Mouse (Mus musculus) stomach, postnatal 0 days (tissue): ENCODE data around the gene Hoxb9. TPM values are rescaled to one million over a fixed set of nuclear protein-coding genes. Genes with fewer than 3 reads are reported as not detected.

Source experiments
- ATAC-seq: fragments of 200-750 bp; cut with Nextera tagmentation; 2 replicates; pipeline ENCODE4 v1.8.0; 2017; ENCODE audit not compliant: low FRiP score, low TSS enrichment
- DNase-seq: peaks from one replicate; pipeline ENCODE4 v3.0.0-alpha.2; 2016; ENCODE audit warnings: low spot score
- H3K27ac ChIP-seq: fragments of 300-500 bp; sonication (generic); replicated peaks from 2 replicates; pipeline ENCODE4 v1.5.1; 2014; ENCODE audit warnings: mild to moderate bottlenecking, control low read depth
- H3K27me3 ChIP-seq: fragments of 300-500 bp; sonication (generic); 2 replicates; pipeline ENCODE4 v1.6.1; 2014; ENCODE audit warnings: low read length; ENCODE audit not compliant: control insufficient read depth, insufficient read depth
- H3K36me3 ChIP-seq: fragments of 300-500 bp; sonication (generic); 2 replicates; pipeline ENCODE4 v1.6.1; 2014; ENCODE audit warnings: low read length, mixed read lengths; ENCODE audit not compliant: control insufficient read depth, insufficient read depth
- H3K4me1 ChIP-seq: fragments of 300-500 bp; sonication (generic); replicated peaks from 2 replicates; pipeline ENCODE4 v1.6.1; 2014; ENCODE audit warnings: antibody characterized with exemption; ENCODE audit not compliant: control insufficient read depth, insufficient read depth
- H3K4me2 ChIP-seq: fragments of 300-500 bp; sonication (generic); replicated peaks from 2 replicates; pipeline ENCODE4 v1.6.1; 2014; ENCODE audit warnings: low read depth, mild to moderate bottlenecking, control low read depth, moderate library complexity
- H3K4me3 ChIP-seq: fragments of 300-500 bp; sonication (generic); 2 replicates; pipeline ENCODE4 v1.5.1; 2014; ENCODE audit warnings: low read depth, low read length, control low read depth
- H3K9ac ChIP-seq: fragments of 300-500 bp; sonication (generic); 2 replicates; pipeline ENCODE4 v1.6.1; 2014; ENCODE audit warnings: mild to moderate bottlenecking, low read length, control low read depth, mixed read lengths
- H3K9me3 ChIP-seq: fragments of 300-500 bp; sonication (generic); 2 replicates; pipeline ENCODE4 v1.6.1; 2016; ENCODE audit warnings: low read length; ENCODE audit not compliant: control insufficient read depth
- CTCF ChIP-seq: IDR thresholded peaks from 2 replicates; pipeline ENCODE4 v1.5.1; 2016; ENCODE audit warnings: antibody characterized with exemption, low read depth, mild to moderate bottlenecking, moderate library complexity
- EP300 ChIP-seq: optimal IDR thresholded peaks from 2 replicates; pipeline ENCODE3; 2016; ENCODE audit warnings: antibody characterized with exemption
- WGBS: fragments of 180-500 bp; shearing (Covaris S2); extraction: QIAGEN DNeasy Blood & Tissue Kit; methylation state at CpG from one replicate; pipeline ENCODE4 v1.1.7; 2014; 5-methylcytosine and 5-hydroxymethylcytosine counted together
- polyA plus RNA-seq: library from polyadenylated mRNA; unstranded; fragments of >200 nt; fragmentation: Nextera tagmentation; extraction: Ambion mirVana; gene quantifications from 2 replicates; pipeline ENCODE4 v1.2.1, GENCODE M21; 2015

The Hoxb9 gene
- polyA plus RNA-seq, 1 experiment from 2014 or later, result 0.06 TPM

DNA sequence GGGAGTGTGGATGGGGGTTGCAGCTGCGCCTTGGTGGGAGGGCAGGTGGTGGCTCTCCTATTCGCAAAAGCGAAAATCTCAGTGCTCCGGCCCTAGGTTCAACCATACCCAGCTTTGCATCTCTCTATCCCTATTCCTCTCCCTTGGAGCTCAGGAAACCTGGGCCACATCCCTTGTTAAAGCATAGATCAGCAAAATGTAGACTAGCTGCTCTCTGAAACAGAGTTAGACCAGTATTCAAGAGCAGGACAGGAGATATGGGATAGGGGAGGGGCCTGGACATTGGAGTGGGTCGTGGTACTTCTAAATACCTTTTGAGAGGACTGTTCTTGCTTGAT, 44.1 kb downstream of the Hoxb9 start:
- no peaks in the 10 kb centered on the region for H3K36me3 ChIP-seq
- peak overlapping the region; percentile 70 for H3K9ac ChIP-seq
- H3K4me1 ChIP-seq, result no peaks in the 10 kb centered on the region
- no peak for ATAC-seq
- DNase-seq, result no peak
- peak overlapping the region; percentile 89 for H3K27ac ChIP-seq
- peak overlapping the region; percentile 73 for H3K4me2 ChIP-seq
- no peak for TF ChIP-seq CTCF
- no peak for TF ChIP-seq EP300
- H3K9me3 ChIP-seq, result no peaks in the 10 kb centered on the region
- WGBS, result 31% methylated on average over 5 of the region's 5 CpGs
- H3K27me3 ChIP-seq, result peaks cover 6% of the 10 kb centered on the region; the same call in 1 of the 2 replicates
- H3K4me3 ChIP-seq, result peak overlapping the region; percentile 43

GRCm38 (mm10) chr11:96316696-96317607, 45.7 kb downstream of the Hoxb9 start:
- Histone ChIP-seq H3K9ac (no peak overlapping the region; the same call in 1 of the 2 replicates), H3K4me2 (peak overlapping the region; percentile 73), H3K4me3 (peak overlapping the region; percentile 61), H3K9me3 (no peaks in the 10 kb centered on the region), H3K36me3 (no peaks in the 10 kb centered on the region), H3K27me3 (peaks cover 5% of the 10 kb centered on the region; the same call in 1 of the 2 replicates), H3K4me1 (no peaks in the 10 kb centered on the region), H3K27ac (peak overlapping the region; percentile 97; the same call in 1 of the 2 replicates)
- DNase-seq (no peak), ATAC-seq (no peak)
- 17% methylated on average over 18 of the region's 18 CpGs for WGBS
- TF ChIP-seq CTCF, result no peak
- TF ChIP-seq EP300, result no peak

DNA sequence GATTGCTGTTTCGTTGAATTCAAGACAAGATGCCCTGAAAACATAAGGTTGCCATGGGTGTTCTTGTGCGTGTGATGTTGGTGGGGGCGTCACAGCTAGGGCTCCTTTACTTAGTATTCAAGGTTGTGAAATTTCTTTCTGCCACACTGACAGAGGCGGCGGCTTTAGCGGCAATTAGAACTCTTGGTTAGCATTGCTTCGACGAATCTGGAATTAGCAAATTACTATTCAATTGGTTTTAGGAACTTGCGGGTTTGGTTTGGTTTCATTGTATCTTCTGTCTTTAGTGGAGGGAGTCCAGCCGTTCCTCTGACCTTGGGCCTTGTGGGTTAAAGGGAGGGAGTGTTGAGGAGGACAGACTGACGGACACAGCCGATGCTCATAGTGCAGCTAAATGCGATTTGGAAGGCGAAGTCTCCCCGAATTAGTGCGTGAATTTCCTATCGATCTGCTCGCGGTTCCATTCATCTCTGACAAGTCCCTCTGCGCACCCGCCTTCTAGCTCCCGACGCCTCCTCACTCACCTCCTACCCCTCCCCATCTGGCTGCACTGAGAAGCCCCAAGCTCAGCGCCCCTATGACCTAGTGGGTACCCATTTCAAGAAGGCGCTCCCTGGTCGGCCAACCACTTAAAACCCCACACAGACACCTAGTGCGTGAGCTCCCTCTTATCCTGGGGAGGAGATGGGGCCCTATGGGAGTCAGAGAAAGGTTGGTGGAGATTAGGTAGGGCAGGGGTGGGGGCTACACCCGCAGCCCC, 46.5 kb downstream of the Hoxb9 start, which contains the start of gene Hoxb4:
TSS of gene Hoxb4 (plus strand) at position 660 of the 760 bp plus-strand sequence.
- 0 out of 2 replicates have a peak, but pooled peaks have one; percentile 1 for ATAC-seq
- TF ChIP-seq EP300, result no peak
- TF ChIP-seq CTCF, result no peak
- DNase-seq, result no peak
- Histone ChIP-seq H3K27me3 (peaks cover 4% of the 10 kb centered on the region; the same call in 1 of the 2 replicates), H3K9ac (peak within 1 kb of the TSS; percentile 84), H3K4me3 (peak within 1 kb of the TSS; percentile 61), H3K4me1 (no peaks in the 10 kb centered on the region), H3K9me3 (no peaks in the 10 kb centered on the region), H3K36me3 (no peaks in the 10 kb centered on the region), H3K4me2 (peak within 1 kb of the TSS; percentile 73), H3K27ac (peak within 1 kb of the TSS; percentile 97)
- WGBS, result 8% methylated on average over 28 of the region's 28 CpGs

DNA sequence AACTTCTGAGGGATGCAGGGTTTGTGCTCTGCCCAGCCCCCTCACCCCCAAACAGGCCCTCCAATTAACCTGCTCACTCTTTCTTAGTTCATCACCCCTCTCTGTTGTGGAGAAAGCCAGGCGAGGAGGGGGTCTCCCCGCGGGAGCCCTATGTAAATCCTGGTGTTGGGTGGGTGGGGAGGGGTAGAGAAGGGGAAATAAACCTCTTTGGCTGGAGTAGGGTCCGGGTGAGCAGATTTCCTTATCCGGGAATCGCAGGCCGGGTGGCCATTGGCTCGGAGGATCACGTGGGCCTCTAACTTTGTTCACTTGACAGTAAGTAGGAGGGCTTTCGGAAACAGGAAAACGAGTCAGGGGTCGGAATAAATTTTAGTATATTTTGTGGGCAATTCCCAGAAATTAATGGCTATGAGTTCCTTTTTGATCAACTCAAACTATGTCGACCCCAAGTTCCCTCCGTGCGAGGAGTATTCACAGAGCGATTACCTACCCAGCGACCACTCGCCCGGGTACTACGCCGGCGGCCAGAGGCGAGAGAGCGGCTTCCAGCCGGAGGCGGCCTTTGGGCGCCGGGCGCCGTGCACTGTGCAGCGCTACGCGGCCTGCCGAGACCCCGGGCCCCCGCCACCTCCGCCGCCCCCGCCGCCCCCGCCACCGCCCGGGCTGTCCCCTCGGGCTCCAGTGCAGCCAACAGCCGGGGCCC, 47.3 kb downstream of the Hoxb9 start:
- peak overlapping the region; percentile 84 for H3K9ac ChIP-seq
- H3K27ac ChIP-seq, result peak overlapping the region; percentile 97
- no peaks in the 10 kb centered on the region for H3K36me3 ChIP-seq
- peak; percentile 76; the same call in 1 of the 2 replicates for ATAC-seq
- DNase-seq, result peak; percentile 67
- under 1% methylated on average over 31 of the region's 45 CpGs for WGBS
- H3K4me3 ChIP-seq, result peak overlapping the region; percentile 61
- H3K27me3 ChIP-seq, result peaks cover 4% of the 10 kb centered on the region; the same call in 1 of the 2 replicates
- no peak for TF ChIP-seq EP300
- no peak for TF ChIP-seq CTCF
- peak overlapping the region; percentile 73 for H3K4me2 ChIP-seq
- H3K9me3 ChIP-seq, result no peaks in the 10 kb centered on the region
- H3K4me1 ChIP-seq, result no peaks in the 10 kb centered on the region

GRCm38 (mm10) chr11:96319071-96319902, 48.0 kb downstream of the Hoxb9 start:
- WGBS, result 0% methylated on average over 30 of the region's 34 CpGs
- Histone ChIP-seq H3K4me3 (peak overlapping the region; percentile 61), H3K4me1 (no peaks in the 10 kb centered on the region), H3K27me3 (peaks cover 4% of the 10 kb centered on the region; the same call in 1 of the 2 replicates), H3K27ac (peak overlapping the region; percentile 97), H3K9ac (peak overlapping the region; percentile 84), H3K9me3 (no peaks in the 10 kb centered on the region), H3K4me2 (peak overlapping the region; percentile 73), H3K36me3 (no peaks in the 10 kb centered on the region)
- peak; percentile 28 for ATAC-seq
- TF ChIP-seq EP300 (no peak), CTCF (no peak)
- no peak for DNase-seq
